Comparison of ENCODE assay signal across 8 mouse cellular contexts in the genomic region with DNA sequence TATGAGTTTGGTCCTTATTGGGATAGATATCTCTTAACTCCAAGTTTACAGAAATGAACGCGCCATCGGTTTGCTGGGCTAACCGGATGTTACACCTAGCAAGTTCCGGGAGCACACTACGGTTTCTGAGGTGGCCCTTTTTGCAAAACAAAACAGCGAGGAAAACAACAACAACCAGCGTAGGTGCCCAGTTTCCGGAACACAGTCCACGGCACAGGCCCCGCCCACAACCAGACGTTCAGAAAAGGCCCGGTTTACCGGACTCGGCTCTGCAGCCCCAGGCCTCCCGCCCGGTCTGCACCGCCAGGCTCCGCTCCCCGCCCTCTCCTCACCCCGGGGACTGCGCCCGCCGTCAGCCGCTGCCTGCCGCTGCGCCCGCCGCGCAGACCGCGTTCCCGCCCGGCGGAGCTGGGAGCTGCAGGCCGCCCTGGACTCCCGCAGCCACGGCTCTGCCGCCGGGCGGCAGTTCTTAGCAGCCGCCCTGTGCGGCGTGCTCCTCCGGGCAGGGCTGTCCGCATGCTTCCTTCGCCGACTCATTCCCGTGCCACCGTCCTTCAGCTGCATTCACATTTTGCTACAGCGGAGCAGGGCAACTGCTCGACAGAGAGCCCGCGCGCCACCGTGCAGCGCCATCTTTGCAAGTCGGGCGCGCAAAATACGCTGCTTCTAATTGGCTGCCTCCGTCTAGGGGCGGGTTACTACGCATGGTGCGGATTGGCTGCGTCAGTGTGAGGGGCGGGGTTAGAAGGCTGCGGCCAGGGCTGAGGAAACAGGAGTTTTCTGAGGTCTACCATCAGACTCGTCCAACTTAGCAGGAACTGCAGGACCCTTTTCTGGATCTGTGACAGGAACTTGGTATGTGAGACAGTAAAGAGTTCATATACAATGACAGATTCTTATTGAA. TPM values are rescaled to one million over a fixed set of nuclear protein-coding genes. Genes with fewer than 3 reads are reported as not detected.
DNase-seq lines count a peak whose midpoint lies in the region; ATAC-seq and TF ChIP-seq lines count a peak whose summit lies in the region.

A gene (minus strand): TSS at position 645 of the 904 bp plus-strand sequence.

- H3K4me1 ChIP-seq in G1E (ENCODE audit: insufficient read depth, low read depth, low read length): peaks cover 13% of the 10 kb centered on the region
- 0 out of 2 replicates have a peak, but pooled peaks cover 10% of the 10 kb centered on the region for H3K4me1 ChIP-seq in forebrain, embryonic 16.5 days (replicated peaks; ENCODE audit: control insufficient read depth, insufficient read depth, low read length)
- peaks cover 22% of the 10 kb centered on the region for H3K4me1 ChIP-seq in lung, embryonic 15.5 days

- DNase-seq in G1E (ENCODE audit: low spot score): peak; percentile 76
- peak; percentile 94 to 97 for DNase-seq in cerebellum, adult 18-20 months
- DNase-seq in heart, postnatal 4 days: peak; percentile 96
- peak; percentile 91 to 95 for DNase-seq in layer of hippocampus, adult 8-10 months (ENCODE audit: low spot score in 2 of 2)
- DNase-seq in ovary, adult 18-20 months (ENCODE audit: low spot score): peak; percentile 87
- peak; percentile 95 for DNase-seq in thymus, postnatal 0 days (ENCODE audit: low spot score)

- H3K4me3 ChIP-seq in G1E (ENCODE audit: low read depth, low read length): peak within 1 kb of the TSS; percentile 93
- H3K4me3 ChIP-seq in forebrain, embryonic 16.5 days (replicated peaks; ENCODE audit: low read length): peak within 1 kb of the TSS; percentile 98
- peak within 1 kb of the TSS; percentile 100 for H3K4me3 ChIP-seq in lung, embryonic 15.5 days

- H3K9ac ChIP-seq in forebrain, embryonic 16.5 days (replicated peaks; ENCODE audit: low read depth, low read length): peak within 1 kb of the TSS; percentile 87
- peak within 1 kb of the TSS; percentile 99 for H3K9ac ChIP-seq in lung, embryonic 15.5 days

- peak within 1 kb of the TSS; percentile 59 for H3K4me2 ChIP-seq in forebrain, embryonic 16.5 days (ENCODE audit: low read length)
- peak within 1 kb of the TSS; percentile 60 for H3K4me2 ChIP-seq in lung, embryonic 15.5 days

- no peaks in the 10 kb centered on the region for H3K27me3 ChIP-seq in G1E (ENCODE audit: insufficient read depth, low read length)
- H3K27me3 ChIP-seq in forebrain, embryonic 16.5 days (replicated peaks; ENCODE audit: control insufficient read depth, insufficient read depth, low read length): no peaks in the 10 kb centered on the region
- H3K27me3 ChIP-seq in lung, embryonic 15.5 days: no peaks in the 10 kb centered on the region

- H3K27ac ChIP-seq in forebrain, embryonic 16.5 days (ENCODE audit: low read length): peak within 1 kb of the TSS; percentile 97
- peak within 1 kb of the TSS; percentile 98 for H3K27ac ChIP-seq in lung, embryonic 15.5 days

- under 1% methylated on average over 64 of the region's 69 CpGs for WGBS in forebrain, embryonic 16.5 days
- under 1% methylated on average over 66 of the region's 69 CpGs for WGBS in lung, embryonic 15.5 days

- peaks cover 22% of the 10 kb centered on the region for H3K36me3 ChIP-seq in G1E (replicated peaks)
- H3K36me3 ChIP-seq in forebrain, embryonic 16.5 days (ENCODE audit: control insufficient read depth, insufficient read depth): 0 out of 2 replicates have a peak, but pooled peaks cover 2% of the 10 kb centered on the region
- peaks cover 16% of the 10 kb centered on the region for H3K36me3 ChIP-seq in lung, embryonic 15.5 days

- H3K9me3 ChIP-seq in G1E (replicated peaks): no peaks in the 10 kb centered on the region
- H3K9me3 ChIP-seq in forebrain, embryonic 16.5 days (ENCODE audit: control insufficient read depth, low read length): no peaks in the 10 kb centered on the region
- no peaks in the 10 kb centered on the region for H3K9me3 ChIP-seq in lung, embryonic 15.5 days

- TF ChIP-seq CTCF in G1E (IDR thresholded peaks at IDR 0.05; ENCODE audit: low read depth, low read length): no peak

- ATAC-seq in G1E (ENCODE audit: extremely low read depth, insufficient number of reproducible peaks, low FRiP score, poor library complexity, severe bottlenecking): peak; percentile 99
- ATAC-seq in forebrain, embryonic 16.5 days: peak; percentile 100
- ATAC-seq in lung, embryonic 15.5 days (ENCODE audit: borderline replicate concordance, extremely low read depth, low FRiP score, low TSS enrichment): peak; percentile 100

RNA-seq across cellular contexts. Expression of the gene that starts here (rescaled TPM):
- total RNA-seq in G1E (2014; fragmentation: Nextera tagmentation) (21.7 and 23.9 TPM in 2 replicates), G1E (2017) (30.1 and 31.3 TPM in 2 replicates)
- 1.9 and 2.4 TPM in 2 replicates for polyA plus RNA-seq in G1E (2012)
- 7.6 and 9.2 TPM in 2 replicates for polyA plus RNA-seq in forebrain, embryonic 16.5 days (2015; fragmentation: Nextera tagmentation; extraction: Ambion mirVana)
- total RNA-seq in heart, postnatal 4 days (2021): 1 to 10 TPM; 6.3 to 7.7 TPM
- 1 to 10 TPM; 6.9 to 8.2 (median 7.3) TPM for total RNA-seq in layer of hippocampus, adult 8-10 months (2022)
- polyA plus RNA-seq in lung, embryonic 15.5 days (2015; fragmentation: Nextera tagmentation; extraction: Ambion mirVana): 12.1 and 12.7 TPM in 2 replicates
- polyA plus RNA-seq in thymus, postnatal 0 days (2015; fragmentation: Nextera tagmentation; extraction: Ambion mirVana): 12.5 and 12.7 TPM in 2 replicates

Comparison
In these comparisons a context has a peak if more than half of its experiments do, and no peak if none do; other contexts are left out.
1. Peak in every context shown above with its lines: DNase-seq, ATAC-seq, H3K4me3 ChIP-seq and H3K27ac ChIP-seq.